Mouse (Mus musculus) midbrain, embryonic 12.5 days (tissue): ENCODE results near the gene Fxyd6. TPM values are rescaled to one million over a fixed set of nuclear protein-coding genes. Genes with fewer than 3 reads are reported as not detected.

ENCODE experiments used
- ATAC-seq: fragments of 200-750 bp; cut with Nextera tagmentation; 2 replicates; pipeline ENCODE4 v1.8.0; 2017; ENCODE audit warnings: low read depth, moderate TSS enrichment, moderate library complexity; ENCODE audit not compliant: low FRiP score
- H3K27ac ChIP-seq: fragments of 300-500 bp; sonication (generic); replicated peaks from 2 replicates; pipeline ENCODE4 v1.5.1; 2016; ENCODE audit warnings: mild to moderate bottlenecking
- H3K27me3 ChIP-seq: fragments of 300-500 bp; sonication (generic); 2 replicates; pipeline ENCODE4 v1.6.1; 2016; ENCODE audit warnings: mild to moderate bottlenecking
- H3K36me3 ChIP-seq: fragments of 300-500 bp; sonication (generic); 2 replicates; pipeline ENCODE4 v1.6.1; 2016
- H3K4me1 ChIP-seq: fragments of 300-500 bp; sonication (generic); 2 replicates; pipeline ENCODE4 v1.6.1; 2016
- H3K4me2 ChIP-seq: fragments of 300-500 bp; sonication (generic); replicated peaks from 2 replicates; pipeline ENCODE4 v1.6.1; 2016; ENCODE audit warnings: mild to moderate bottlenecking, moderate library complexity
- H3K4me3 ChIP-seq: fragments of 300-500 bp; sonication (generic); 2 replicates; pipeline ENCODE4 v1.5.1; 2016; ENCODE audit warnings: mild to moderate bottlenecking
- H3K9ac ChIP-seq: fragments of 300-500 bp; sonication (generic); replicated peaks from 2 replicates; pipeline ENCODE4 v1.6.1; 2016; ENCODE audit warnings: mild to moderate bottlenecking, moderate library complexity
- H3K9me3 ChIP-seq: fragments of 300-500 bp; sonication (generic); 2 replicates; pipeline ENCODE4 v1.6.1; 2016; ENCODE audit warnings: mild to moderate bottlenecking
- WGBS: fragments of 180-500 bp; shearing (Covaris S2); methylation state at CpG from one replicate; pipeline ENCODE4 v1.1.7; 2016; 5-methylcytosine and 5-hydroxymethylcytosine counted together
- polyA plus RNA-seq: library from polyadenylated mRNA; unstranded; fragments of >200 nt; fragmentation: Nextera tagmentation; extraction: Ambion mirVana; gene quantifications from 2 replicates; pipeline ENCODE4 v1.2.1, GENCODE M21; 2016

Fxyd6 gene
- polyA plus RNA-seq, 1 experiment from 2014 or later, result 197 TPM

- Histone ChIP-seq H3K27me3 (peaks cover 18% of the 10 kb centered on the region), H3K4me1 (0 out of 2 replicates have a peak, but pooled peaks cover 4% of the 10 kb centered on the region), H3K4me3 (no peak overlapping the region), H3K9ac (no peak overlapping the region), H3K9me3 (no peaks in the 10 kb centered on the region), H3K36me3 (no peaks in the 10 kb centered on the region), H3K4me2 (no peak overlapping the region), H3K27ac (no peak overlapping the region)
- no peak for ATAC-seq
- 58% methylated on average over 5 of the region's 5 CpGs for WGBS
These were observed 43.6 kb downstream of the Fxyd6 start for GRCm38 (mm10) chr9:45413478-45414140.

GRCm38 (mm10) chr9:45415912-45416311 lies 45.9 kb downstream of the Fxyd6 start:
- WGBS, result 43% methylated on average over 4 of the region's 4 CpGs
- H3K4me3 ChIP-seq, result no peak overlapping the region
- H3K36me3 ChIP-seq, result no peaks in the 10 kb centered on the region
- no peaks in the 10 kb centered on the region for H3K9me3 ChIP-seq
- H3K27me3 ChIP-seq, result peaks cover 12% of the 10 kb centered on the region
- ATAC-seq, result no peak
- H3K9ac ChIP-seq, result no peak overlapping the region
- 0 out of 2 replicates have a peak, but pooled peaks cover 4% of the 10 kb centered on the region for H3K4me1 ChIP-seq
- H3K27ac ChIP-seq, result no peak overlapping the region
- no peak overlapping the region for H3K4me2 ChIP-seq

GRCm38 (mm10) chr9:45417245-45417644 lies 47.3 kb downstream of the Fxyd6 start:
- Histone ChIP-seq H3K4me2 (no peak overlapping the region), H3K27me3 (peaks cover 17% of the 10 kb centered on the region), H3K27ac (no peak overlapping the region), H3K9ac (no peak overlapping the region), H3K4me1 (no peaks in the 10 kb centered on the region), H3K9me3 (no peaks in the 10 kb centered on the region), H3K4me3 (no peak overlapping the region), H3K36me3 (no peaks in the 10 kb centered on the region)
- WGBS, result 32% methylated on average over 8 of the region's 8 CpGs
- no peak for ATAC-seq

GRCm38 (mm10) chr9:45418252-45418651 lies 48.3 kb downstream of the Fxyd6 start:
- peaks cover 14% of the 10 kb centered on the region for H3K27me3 ChIP-seq
- ATAC-seq, result no peak
- no peak overlapping the region for H3K27ac ChIP-seq
- no peaks in the 10 kb centered on the region for H3K36me3 ChIP-seq
- H3K4me1 ChIP-seq, result no peaks in the 10 kb centered on the region
- 62% methylated on average over 8 of the region's 8 CpGs for WGBS
- H3K4me3 ChIP-seq, result no peak overlapping the region
- H3K9me3 ChIP-seq, result no peaks in the 10 kb centered on the region
- H3K4me2 ChIP-seq, result no peak overlapping the region
- H3K9ac ChIP-seq, result no peak overlapping the region

- no peaks in the 10 kb centered on the region for H3K4me1 ChIP-seq
- H3K9ac ChIP-seq, result no peak overlapping the region
- peaks cover 16% of the 10 kb centered on the region for H3K27me3 ChIP-seq
- no peak overlapping the region for H3K27ac ChIP-seq
- no peak for ATAC-seq
- no peaks in the 10 kb centered on the region for H3K36me3 ChIP-seq
- H3K4me3 ChIP-seq, result no peak overlapping the region
- H3K9me3 ChIP-seq, result no peaks in the 10 kb centered on the region
- 64% methylated on average over 8 of the region's 8 CpGs for WGBS
- H3K4me2 ChIP-seq, result no peak overlapping the region
These were observed 51.2 kb downstream of the Fxyd6 start for GRCm38 (mm10) chr9:45421209-45421608.

GRCm38 (mm10) chr9:45422761-45423298 lies 52.8 kb downstream of the Fxyd6 start:
- H3K9ac ChIP-seq, result no peak overlapping the region
- peaks cover 27% of the 10 kb centered on the region for H3K27me3 ChIP-seq
- H3K27ac ChIP-seq, result no peak overlapping the region
- H3K4me2 ChIP-seq, result no peak overlapping the region
- no peaks in the 10 kb centered on the region for H3K36me3 ChIP-seq
- H3K9me3 ChIP-seq, result no peaks in the 10 kb centered on the region
- no peak for ATAC-seq
- no peak overlapping the region for H3K4me3 ChIP-seq
- 79% methylated on average over 7 of the region's 7 CpGs for WGBS
- no peaks in the 10 kb centered on the region for H3K4me1 ChIP-seq

GRCm38 (mm10) chr9:45426456-45426855 lies 56.5 kb downstream of the Fxyd6 start, which contains the start of gene Dscaml1:
Gene Dscaml1 (plus strand): TSS chr9:45426628.
- H3K27me3 ChIP-seq, result peaks cover 46% of the 10 kb centered on the region

GRCm38 (mm10) chr9:45429392-45429791 lies 59.4 kb downstream of the Fxyd6 start:
- no peak overlapping the region for H3K4me3 ChIP-seq
- H3K4me2 ChIP-seq, result no peak overlapping the region

More at GRCm38 (mm10) chr9:45426456-45426855, 56.5 kb downstream of the Fxyd6 start, which contains the start of gene Dscaml1:
- H3K4me1 ChIP-seq, result peaks cover 9% of the 10 kb centered on the region
- 81% methylated on average over 4 of the region's 4 CpGs for WGBS
- H3K9me3 ChIP-seq, result no peaks in the 10 kb centered on the region
- no peak within 1 kb of the TSS for H3K27ac ChIP-seq
- no peak within 1 kb of the TSS for H3K9ac ChIP-seq
- ATAC-seq, result no peak
- H3K4me2 ChIP-seq, result no peak within 1 kb of the TSS
- no peaks in the 10 kb centered on the region for H3K36me3 ChIP-seq
- H3K4me3 ChIP-seq, result no peak within 1 kb of the TSS

GRCm38 (mm10) chr9:45429951-45430697 lies 60.1 kb downstream of the Fxyd6 start:
- WGBS, result 2% methylated on average over 50 of the region's 54 CpGs
- no peak overlapping the region for H3K27ac ChIP-seq
- ATAC-seq, result no peak; the same call in 1 of the 2 replicates
- H3K36me3 ChIP-seq, result no peaks in the 10 kb centered on the region
- H3K4me1 ChIP-seq, result peaks cover 34% of the 10 kb centered on the region
- H3K4me2 ChIP-seq, result peak overlapping the region; percentile 61
- H3K9ac ChIP-seq, result peak overlapping the region; percentile 37
- peak overlapping the region; percentile 45 for H3K4me3 ChIP-seq
- H3K9me3 ChIP-seq, result no peaks in the 10 kb centered on the region
- peaks cover 66% of the 10 kb centered on the region for H3K27me3 ChIP-seq

More at GRCm38 (mm10) chr9:45429392-45429791, 59.4 kb downstream of the Fxyd6 start:
- Histone ChIP-seq H3K9ac (no peak overlapping the region), H3K27me3 (peaks cover 66% of the 10 kb centered on the region), H3K27ac (no peak overlapping the region), H3K4me1 (peaks cover 29% of the 10 kb centered on the region), H3K36me3 (no peaks in the 10 kb centered on the region), H3K9me3 (no peaks in the 10 kb centered on the region)
- no peak for ATAC-seq
- whole genome bisulfite sequencing, result 33% methylated on average over 5 of the region's 5 CpGs

- peaks cover 66% of the 10 kb centered on the region for H3K27me3 ChIP-seq
- no peaks in the 10 kb centered on the region for H3K9me3 ChIP-seq
- peak overlapping the region; percentile 45 for H3K4me3 ChIP-seq
- peaks cover 34% of the 10 kb centered on the region for H3K4me1 ChIP-seq
- WGBS, result 3% methylated on average over 13 of the region's 17 CpGs
- H3K27ac ChIP-seq, result no peak overlapping the region
- peak overlapping the region; percentile 61 for H3K4me2 ChIP-seq
- peak overlapping the region; percentile 37 for H3K9ac ChIP-seq
- ATAC-seq, result no peak
- no peaks in the 10 kb centered on the region for H3K36me3 ChIP-seq
These were observed 60.6 kb downstream of the Fxyd6 start for GRCm38 (mm10) chr9:45430698-45430959.

GRCm38 (mm10) chr9:45431150-45431549 lies 61.2 kb downstream of the Fxyd6 start:
- Histone ChIP-seq H3K27ac (no peak overlapping the region), H3K36me3 (no peaks in the 10 kb centered on the region), H3K9ac (peak overlapping the region; percentile 37; the same call in 1 of the 2 replicates), H3K9me3 (no peaks in the 10 kb centered on the region), H3K4me1 (peaks cover 34% of the 10 kb centered on the region), H3K4me2 (peak overlapping the region; percentile 61), H3K4me3 (peak overlapping the region; percentile 45), H3K27me3 (peaks cover 63% of the 10 kb centered on the region)
- ATAC-seq, result no peak
- under 1% methylated on average over 26 of the region's 26 CpGs for WGBS

GRCm38 (mm10) chr9:45432639-45433038 lies 62.7 kb downstream of the Fxyd6 start:
- no peaks in the 10 kb centered on the region for H3K36me3 ChIP-seq
- H3K27me3 ChIP-seq, result peaks cover 51% of the 10 kb centered on the region
- no peak overlapping the region for H3K9ac ChIP-seq
- peaks cover 43% of the 10 kb centered on the region for H3K4me1 ChIP-seq
- H3K4me2 ChIP-seq, result peak overlapping the region; percentile 18; the same call in 1 of the 2 replicates
- no peak overlapping the region for H3K4me3 ChIP-seq
- ATAC-seq, result no peak
- WGBS, result 68% methylated on average over 12 of the region's 12 CpGs
- H3K9me3 ChIP-seq, result no peaks in the 10 kb centered on the region
- H3K27ac ChIP-seq, result no peak overlapping the region
